Mouse (Mus musculus) embryonic fibroblast, embryonic 13.5 days (primary cell): ENCODE measurements at regions not wholly inside any gene's neighbourhood (a gene's known extent, or its start where the extent isn't known, plus 50 kb on each side); places are given as distances from the start of the nearest gene placed in this dataset.

ENCODE experiments used
- CTCF ChIP-seq: IDR thresholded peaks from 2 replicates; pipeline ENCODE4 v1.5.1; 2011; ENCODE audit warnings: mild to moderate bottlenecking, control low read depth, low read length, moderate library complexity, borderline replicate concordance; ENCODE audit not compliant: insufficient read depth
- POLR2A ChIP-seq: IDR thresholded peaks from 2 replicates; pipeline ENCODE4 v1.6.1; 2011; ENCODE audit warnings: low read depth, mild to moderate bottlenecking, control low read depth, low read length, moderate library complexity

- no peak for TF ChIP-seq POLR2A
- no peak for TF ChIP-seq CTCF
These were observed 290.6 kb downstream of the Lmx1a start for GRCm38 (mm10) chr1:167979588-167979987.
